Mouse (Mus musculus): ENCODE results near the gene Eif2b3.

DNA sequence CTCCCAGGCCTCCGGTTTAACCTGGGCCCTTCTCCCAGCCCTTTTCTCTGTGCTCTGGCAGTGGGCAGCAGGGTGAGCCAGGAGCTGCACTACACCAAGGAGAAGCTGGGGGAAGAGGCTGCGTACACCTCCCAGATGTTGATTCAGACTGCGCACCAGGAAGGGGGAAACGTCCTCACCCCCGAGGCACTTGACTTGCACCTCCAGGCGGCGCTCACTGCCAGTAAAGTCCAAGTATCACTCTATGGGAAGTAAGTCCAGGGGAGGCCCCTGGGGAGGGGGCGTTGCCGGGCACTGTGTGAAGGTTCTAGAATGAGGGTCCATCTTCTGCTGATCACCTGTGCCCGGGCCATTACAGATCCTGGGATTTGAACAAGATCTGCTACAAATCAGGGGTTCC is 85.5 kb downstream of the Eif2b3 start:
- TF ChIP-seq CTCF (IDR thresholded peaks at IDR 0.05; ENCODE audit: low read depth, low read length) (no peak), POLR2A (IDR thresholded peaks at IDR 0.05; ENCODE audit: extremely low read depth, insufficient read depth, low read length) (no peak)
